ENCODE assay signal across 8 mouse cellular contexts in the genomic region with DNA sequence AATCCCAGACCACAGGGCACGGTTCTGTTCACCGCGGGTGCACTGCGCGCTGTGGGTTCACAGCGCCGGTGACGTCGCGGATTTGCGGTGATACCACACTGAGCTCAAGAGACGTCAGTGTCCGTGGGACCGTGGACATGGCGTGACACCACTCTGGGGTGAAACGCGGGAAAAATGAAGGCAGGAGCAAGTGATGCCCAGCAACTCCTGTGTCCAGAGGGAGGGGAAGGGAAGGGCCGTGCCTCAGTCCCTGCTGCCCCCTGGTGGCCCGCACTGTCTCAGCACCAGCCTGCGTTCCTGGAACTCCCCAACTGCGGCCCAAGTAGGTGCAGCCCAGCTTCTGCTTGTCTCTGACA. TPM values are rescaled to one million over a fixed set of nuclear protein-coding genes. Genes with fewer than 3 reads are reported as not detected.
DNase-seq lines count a peak whose midpoint lies in the region; ATAC-seq and TF ChIP-seq lines count a peak whose summit lies in the region.

No protein-coding gene starts in this region.

- TF ChIP-seq CTCF in heart, postnatal 0 days (IDR thresholded peaks at IDR 0.05; ENCODE audit: low read depth): peak; percentile 94
- TF ChIP-seq CTCF in liver, embryonic 14.5 days (IDR thresholded peaks at IDR 0.05; ENCODE audit: low read depth): peak; percentile 99

- H3K36me3 ChIP-seq in forebrain, embryonic 12.5 days (replicated peaks): no peaks in the 10 kb centered on the region
- H3K36me3 ChIP-seq in heart, postnatal 0 days (replicated peaks; ENCODE audit: control insufficient read depth, insufficient read depth, low read length): no peaks in the 10 kb centered on the region; the same call in 1 of the 2 replicates
- no peaks in the 10 kb centered on the region for H3K36me3 ChIP-seq in liver, embryonic 14.5 days (replicated peaks; ENCODE audit: control insufficient read depth, insufficient read depth, low read depth)
- H3K36me3 ChIP-seq in neural tube, embryonic 11.5 days (ENCODE audit: control insufficient read depth, insufficient read depth, low read length): no peaks in the 10 kb centered on the region
- no peaks in the 10 kb centered on the region for H3K36me3 ChIP-seq in stomach, embryonic 16.5 days (ENCODE audit: control insufficient read depth, insufficient read depth, low read length)

- no peak overlapping the region for H3K27ac ChIP-seq in forebrain, embryonic 12.5 days
- peak overlapping the region; percentile 66 for H3K27ac ChIP-seq in heart, postnatal 0 days (ENCODE audit: low read depth)
- no peak overlapping the region for H3K27ac ChIP-seq in liver, embryonic 14.5 days
- no peak overlapping the region for H3K27ac ChIP-seq in neural tube, embryonic 11.5 days (ENCODE audit: low read depth, low read length)
- H3K27ac ChIP-seq in stomach, embryonic 16.5 days (ENCODE audit: low read length): peak overlapping the region; percentile 34

- no peaks in the 10 kb centered on the region for H3K9me3 ChIP-seq in forebrain, embryonic 12.5 days
- H3K9me3 ChIP-seq in heart, postnatal 0 days (replicated peaks; ENCODE audit: control insufficient read depth, low read length): no peaks in the 10 kb centered on the region
- H3K9me3 ChIP-seq in liver, embryonic 14.5 days (ENCODE audit: control insufficient read depth, low read length): no peaks in the 10 kb centered on the region
- H3K9me3 ChIP-seq in neural tube, embryonic 11.5 days (ENCODE audit: control insufficient read depth, low read length): no peaks in the 10 kb centered on the region
- no peaks in the 10 kb centered on the region for H3K9me3 ChIP-seq in stomach, embryonic 16.5 days (replicated peaks; ENCODE audit: control insufficient read depth, low read length)

- peak; percentile 84 to 87 for DNase-seq in CD8-positive naive resting alpha-beta T cell, adult 2 months (ENCODE audit: low read depth in 2 of 2, low spot score in 2 of 2)
- peak; percentile 56 for DNase-seq in c-Kit-positive CD71-positive TER-119-negative erythroid progenitor cells, embryonic 14.5 days (ENCODE audit: low read depth)
- peak; percentile 79 for DNase-seq in heart, postnatal 0 days (ENCODE audit: low spot score)
- peak; percentile 85 to 95 for DNase-seq in kidney, postnatal 36 days
- DNase-seq in liver, embryonic 14.5 days (ENCODE audit: low read depth in 3 of 3, low spot score in 3 of 3): peak; percentile 41 to 50 (median 45)
- peak; percentile 88 for DNase-seq in neural tube, embryonic 11.5 days (ENCODE audit: low spot score)

- peaks cover 14% of the 10 kb centered on the region for H3K27me3 ChIP-seq in forebrain, embryonic 12.5 days
- H3K27me3 ChIP-seq in heart, postnatal 0 days (ENCODE audit: control insufficient read depth, insufficient read depth, low read length): no peaks in the 10 kb centered on the region
- H3K27me3 ChIP-seq in liver, embryonic 14.5 days (ENCODE audit: control insufficient read depth, insufficient read depth, low read length): peaks cover 3% of the 10 kb centered on the region
- no peaks in the 10 kb centered on the region for H3K27me3 ChIP-seq in neural tube, embryonic 11.5 days (ENCODE audit: control insufficient read depth, insufficient read depth, low read length)
- H3K27me3 ChIP-seq in stomach, embryonic 16.5 days (ENCODE audit: control insufficient read depth, insufficient read depth, low read length): no peaks in the 10 kb centered on the region

- H3K4me3 ChIP-seq in forebrain, embryonic 12.5 days (replicated peaks): peak overlapping the region; percentile 41
- H3K4me3 ChIP-seq in heart, postnatal 0 days (ENCODE audit: low read depth, low read length): peak overlapping the region; percentile 25
- H3K4me3 ChIP-seq in liver, embryonic 14.5 days (ENCODE audit: insufficient read depth in 1 of 2, low read depth in 2 of 2, low read length in 2 of 2): peak overlapping the region; percentile 41 to 46
- peak overlapping the region; percentile 29 for H3K4me3 ChIP-seq in neural tube, embryonic 11.5 days (ENCODE audit: low read depth, low read length)
- peak overlapping the region; percentile 41 for H3K4me3 ChIP-seq in stomach, embryonic 16.5 days (replicated peaks; ENCODE audit: low read length)

- ATAC-seq in forebrain, embryonic 12.5 days (ENCODE audit: low FRiP score): peak; percentile 87
- peak; percentile 80 for ATAC-seq in heart, postnatal 0 days (ENCODE audit: insufficient read depth, low read depth)
- ATAC-seq in liver, embryonic 14.5 days (ENCODE audit: insufficient read depth): peak; percentile 76
- peak; percentile 82 for ATAC-seq in neural tube, embryonic 11.5 days (ENCODE audit: insufficient read depth, low FRiP score, low TSS enrichment)
- peak; percentile 63; the same call in 1 of the 2 replicates for ATAC-seq in stomach, embryonic 16.5 days (ENCODE audit: insufficient read depth, low FRiP score)

- WGBS in forebrain, embryonic 12.5 days: under 1% methylated on average over 21 of the region's 21 CpGs
- WGBS in heart, postnatal 0 days: 3% methylated on average over 21 of the region's 21 CpGs
- WGBS in liver, embryonic 14.5 days (ENCODE audit: insufficient replicate concordance): 2% methylated on average over 21 of the region's 21 CpGs
- WGBS in neural tube, embryonic 11.5 days: 3% methylated on average over 21 of the region's 21 CpGs
- WGBS in stomach, embryonic 16.5 days: 2% methylated on average over 21 of the region's 21 CpGs

- no peak for TF ChIP-seq EP300 in heart, postnatal 0 days (IDR thresholded peaks at IDR 0.05; ENCODE audit: low read depth)
- TF ChIP-seq EP300 in liver, embryonic 14.5 days (IDR thresholded peaks at IDR 0.05; ENCODE audit: low read depth): no peak

- peaks cover 12% of the 10 kb centered on the region for H3K4me1 ChIP-seq in forebrain, embryonic 12.5 days
- peaks cover 19% of the 10 kb centered on the region for H3K4me1 ChIP-seq in heart, postnatal 0 days (ENCODE audit: control insufficient read depth, insufficient read depth)
- peaks cover 2 to 4% of the 10 kb centered on the region in 2 experiments; a peak in 2 of 4 replicates for H3K4me1 ChIP-seq in liver, embryonic 14.5 days (replicated peaks; ENCODE audit: control insufficient read depth in 2 of 2, insufficient read depth in 2 of 2, low read length in 1 of 2)
- H3K4me1 ChIP-seq in neural tube, embryonic 11.5 days (ENCODE audit: control insufficient read depth, insufficient read depth, low read length): no peaks in the 10 kb centered on the region
- H3K4me1 ChIP-seq in stomach, embryonic 16.5 days (ENCODE audit: control insufficient read depth, insufficient read depth, low read length): peaks cover 36% of the 10 kb centered on the region

- H3K9ac ChIP-seq in forebrain, embryonic 12.5 days: peak overlapping the region; percentile 60
- H3K9ac ChIP-seq in heart, postnatal 0 days (replicated peaks; ENCODE audit: low read depth, low read length): no peak overlapping the region
- H3K9ac ChIP-seq in liver, embryonic 14.5 days (replicated peaks): peak overlapping the region; percentile 24
- H3K9ac ChIP-seq in neural tube, embryonic 11.5 days (ENCODE audit: low read length): peak overlapping the region; percentile 47
- H3K9ac ChIP-seq in stomach, embryonic 16.5 days (ENCODE audit: low read length): peak overlapping the region; percentile 68

- H3K4me2 ChIP-seq in forebrain, embryonic 12.5 days: peak overlapping the region; percentile 90
- peak overlapping the region; percentile 55 for H3K4me2 ChIP-seq in heart, postnatal 0 days (ENCODE audit: low read depth, low read length)
- H3K4me2 ChIP-seq in liver, embryonic 14.5 days (ENCODE audit: low read depth): peak overlapping the region; percentile 73
- peak overlapping the region; percentile 76 for H3K4me2 ChIP-seq in neural tube, embryonic 11.5 days (ENCODE audit: low read depth)
- peak overlapping the region; percentile 80 for H3K4me2 ChIP-seq in stomach, embryonic 16.5 days (ENCODE audit: low read depth, low read length)

RNA-seq across cellular contexts. Expression of gene Il21r, which starts 21.9 kb away (rescaled TPM):
- 0.12 and 0.31 TPM in 2 replicates for polyA plus RNA-seq in forebrain, embryonic 12.5 days (2016; fragmentation: Nextera tagmentation; extraction: Ambion mirVana)
- 0.19 TPM in 1 of 2 replicates, not detected in the other for total RNA-seq in heart, postnatal 0 days (2014; rRNA removed; ENCODE audit: low replicate concordance)
- 0.12 and 0.19 TPM in 2 replicates for polyA plus RNA-seq in heart, postnatal 0 days (2015; fragmentation: Nextera tagmentation; extraction: Ambion mirVana)
- polyA plus RNA-seq in liver, embryonic 14.5 days (2012; rRNA removed): 1.0 and 1.2 TPM in 2 replicates
- polyA plus RNA-seq in liver, embryonic 14.5 days (2014; fragmentation: Nextera tagmentation; extraction: Ambion mirVana): 0.38 and 0.48 TPM in 2 replicates
- polyA plus RNA-seq in neural tube, embryonic 11.5 days (2014; fragmentation: Nextera tagmentation; extraction: Ambion mirVana): 0.25 and 0.42 TPM in 2 replicates
- 0.45 and 0.70 TPM in 2 replicates for polyA plus RNA-seq in stomach, embryonic 16.5 days (2015; fragmentation: Nextera tagmentation; extraction: Ambion mirVana)

RNA-seq across cellular contexts. Expression of gene Il4ra, which starts 29.4 kb away (rescaled TPM):
- polyA plus RNA-seq in forebrain, embryonic 12.5 days (2016; fragmentation: Nextera tagmentation; extraction: Ambion mirVana): 3.4 and 3.5 TPM in 2 replicates
- 19.5 and 30.7 TPM in 2 replicates for total RNA-seq in heart, postnatal 0 days (2014; rRNA removed; ENCODE audit: low replicate concordance)
- 4.8 and 5.1 TPM in 2 replicates for polyA plus RNA-seq in heart, postnatal 0 days (2015; fragmentation: Nextera tagmentation; extraction: Ambion mirVana)
- polyA plus RNA-seq in liver, embryonic 14.5 days (2012; rRNA removed): 1.9 and 2.8 TPM in 2 replicates
- 1.9 and 2.4 TPM in 2 replicates for polyA plus RNA-seq in liver, embryonic 14.5 days (2014; fragmentation: Nextera tagmentation; extraction: Ambion mirVana)
- 3.3 and 4.5 TPM in 2 replicates for polyA plus RNA-seq in neural tube, embryonic 11.5 days (2014; fragmentation: Nextera tagmentation; extraction: Ambion mirVana)
- 12.3 and 13.8 TPM in 2 replicates for polyA plus RNA-seq in stomach, embryonic 16.5 days (2015; fragmentation: Nextera tagmentation; extraction: Ambion mirVana)

Comparison
In these comparisons a context has a peak if more than half of its experiments do, and no peak if none do; other contexts are left out.
1. H3K27ac ChIP-seq: peak in heart, postnatal 0 days (single experiment) and stomach, embryonic 16.5 days (single experiment); none in forebrain, embryonic 12.5 days (single experiment), liver, embryonic 14.5 days (single experiment) and neural tube, embryonic 11.5 days (single experiment).
2. Peak in every context shown above with its lines, with median percentiles within 50 percentile points of each other: DNase-seq, ATAC-seq, H3K4me2 ChIP-seq and H3K4me3 ChIP-seq.